Mouse (Mus musculus) heart, embryonic 13.5 days (tissue): ENCODE results near the gene Tulp1. TPM values are rescaled to one million over a fixed set of nuclear protein-coding genes. Genes with fewer than 3 reads are reported as not detected.
A peak's percentile ranks its signal among the peaks of the same experiment; 100 is the strongest.
"Not testable (repeated sequence)": the region's sequence is repeated elsewhere in the genome, so short reads cannot be mapped to it uniquely, and the experiment has no call there.

Experiments
- ATAC-seq: fragments of 200-750 bp; cut with Nextera tagmentation; 2 replicates; pipeline ENCODE4 v1.8.0; 2017; ENCODE audit warnings: moderate TSS enrichment; ENCODE audit not compliant: insufficient number of reproducible peaks, low FRiP score, low TSS enrichment; ENCODE audit errors: extremely low read depth
- H3K27ac ChIP-seq: fragments of 300-500 bp; sonication (generic); replicated peaks from 2 replicates; pipeline ENCODE4 v1.5.1; 2015; ENCODE audit warnings: moderate library complexity, mild to moderate bottlenecking, inconsistent platforms
- H3K27me3 ChIP-seq: fragments of 300-500 bp; sonication (generic); replicated peaks from 2 replicates; pipeline ENCODE4 v1.6.1; 2015; ENCODE audit warnings: mild to moderate bottlenecking, inconsistent platforms
- H3K36me3 ChIP-seq: fragments of 300-500 bp; sonication (generic); 2 replicates; pipeline ENCODE4 v1.6.1; 2015; ENCODE audit warnings: mild to moderate bottlenecking, inconsistent platforms
- H3K4me1 ChIP-seq: fragments of 300-500 bp; sonication (generic); 2 replicates; pipeline ENCODE4 v1.6.1; 2015; ENCODE audit warnings: inconsistent platforms
- H3K4me2 ChIP-seq: fragments of 300-500 bp; sonication (generic); 2 replicates; pipeline ENCODE4 v1.6.1; 2015; ENCODE audit warnings: inconsistent platforms, mild to moderate bottlenecking, moderate library complexity
- H3K4me3 ChIP-seq: fragments of 300-500 bp; sonication (generic); 2 replicates; pipeline ENCODE4 v1.5.1; 2015; ENCODE audit warnings: moderate library complexity, mild to moderate bottlenecking, inconsistent platforms
- H3K9ac ChIP-seq: fragments of 300-500 bp; sonication (generic); 2 replicates; pipeline ENCODE4 v1.6.1; 2015; ENCODE audit warnings: inconsistent platforms, mild to moderate bottlenecking, moderate library complexity
- H3K9me3 ChIP-seq: fragments of 300-500 bp; sonication (generic); 2 replicates; pipeline ENCODE4 v1.6.1; 2016; ENCODE audit warnings: inconsistent platforms
- WGBS: fragments of 180-500 bp; shearing (Covaris S2); methylation state at CpG from one replicate; pipeline ENCODE4 v1.1.7; 2015; ENCODE audit warnings: mixed read lengths; 5-methylcytosine and 5-hydroxymethylcytosine counted together
- polyA plus RNA-seq: library from polyadenylated mRNA; unstranded; fragments of >200 nt; fragmentation: Nextera tagmentation; extraction: Ambion mirVana; gene quantifications from 2 replicates; pipeline ENCODE4 v1.2.1, GENCODE M21; 2015

The Tulp1 gene
- polyA plus RNA-seq, 1 experiment from 2014 or later, result 4.1 TPM

DNA sequence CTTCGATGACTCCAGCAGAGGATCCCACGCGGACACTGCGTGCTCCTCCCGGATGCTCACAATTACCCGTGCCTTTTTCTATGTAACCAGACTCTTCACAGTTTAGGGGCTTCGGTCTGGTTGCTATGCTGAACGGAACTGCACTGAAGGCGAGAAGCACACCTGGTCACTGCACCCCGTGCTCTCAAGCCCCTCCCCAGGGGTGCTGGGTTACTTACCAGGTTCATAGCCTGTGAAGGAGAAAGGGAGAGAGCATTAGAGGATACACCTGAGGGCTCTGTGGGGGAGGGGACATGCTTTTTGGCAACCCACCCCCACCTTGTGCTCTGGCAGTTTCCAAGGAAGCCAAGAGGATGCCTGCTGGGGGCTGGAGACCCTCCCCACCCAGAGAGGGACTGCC lies 29.8 kb downstream of the Tulp1 start:
- no peak for ATAC-seq
- peaks cover 46% of the 10 kb centered on the region for H3K4me1 ChIP-seq
- H3K4me3 ChIP-seq, result no peak overlapping the region
- H3K27ac ChIP-seq, result 0 out of 2 replicates have a peak overlapping the region, but pooled peaks have one; percentile 8
- 73% methylated on average over 10 of the region's 10 CpGs for WGBS
- no peaks in the 10 kb centered on the region for H3K27me3 ChIP-seq
- H3K4me2 ChIP-seq, result no peak overlapping the region
- no peaks in the 10 kb centered on the region for H3K9me3 ChIP-seq
- H3K9ac ChIP-seq, result no peak overlapping the region
- H3K36me3 ChIP-seq, result peaks cover 93% of the 10 kb centered on the region

DNA sequence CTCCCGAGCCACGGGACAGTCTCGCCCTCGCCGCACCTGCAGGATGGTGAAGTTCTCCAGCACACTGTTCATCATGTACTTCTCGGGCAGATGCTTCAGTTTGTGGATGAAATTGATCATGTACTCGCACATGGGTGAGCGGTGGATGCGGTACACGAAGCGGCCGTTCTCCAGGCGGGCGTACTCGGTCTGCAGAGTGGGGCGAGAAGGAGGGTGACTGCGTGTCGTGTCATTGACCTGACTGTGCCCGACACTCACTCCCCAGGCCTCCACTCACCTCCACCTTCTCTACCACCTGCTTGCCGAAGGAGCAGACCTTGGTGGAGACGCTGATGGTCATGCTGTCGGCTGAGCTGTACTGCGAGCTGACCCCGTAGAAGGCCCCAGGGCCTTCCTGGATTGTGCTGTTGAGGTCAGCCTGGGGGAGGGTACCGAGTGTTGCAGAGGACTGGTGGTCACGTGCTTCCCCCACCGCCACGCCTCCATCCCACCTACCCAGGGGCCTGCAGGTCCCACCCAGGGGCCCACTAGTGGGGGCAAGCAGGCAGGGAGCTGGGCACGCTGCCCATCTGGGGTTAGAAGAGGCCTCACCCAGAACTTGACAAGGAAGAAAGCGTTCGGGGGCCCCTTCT lies 32.0 kb downstream of the Tulp1 start:
- peak overlapping the region; percentile 8 for H3K4me2 ChIP-seq
- 51% methylated on average over 31 of the region's 31 CpGs for WGBS
- 0 out of 2 replicates have a peak, but pooled peaks have one; percentile 6 for ATAC-seq

DNA sequence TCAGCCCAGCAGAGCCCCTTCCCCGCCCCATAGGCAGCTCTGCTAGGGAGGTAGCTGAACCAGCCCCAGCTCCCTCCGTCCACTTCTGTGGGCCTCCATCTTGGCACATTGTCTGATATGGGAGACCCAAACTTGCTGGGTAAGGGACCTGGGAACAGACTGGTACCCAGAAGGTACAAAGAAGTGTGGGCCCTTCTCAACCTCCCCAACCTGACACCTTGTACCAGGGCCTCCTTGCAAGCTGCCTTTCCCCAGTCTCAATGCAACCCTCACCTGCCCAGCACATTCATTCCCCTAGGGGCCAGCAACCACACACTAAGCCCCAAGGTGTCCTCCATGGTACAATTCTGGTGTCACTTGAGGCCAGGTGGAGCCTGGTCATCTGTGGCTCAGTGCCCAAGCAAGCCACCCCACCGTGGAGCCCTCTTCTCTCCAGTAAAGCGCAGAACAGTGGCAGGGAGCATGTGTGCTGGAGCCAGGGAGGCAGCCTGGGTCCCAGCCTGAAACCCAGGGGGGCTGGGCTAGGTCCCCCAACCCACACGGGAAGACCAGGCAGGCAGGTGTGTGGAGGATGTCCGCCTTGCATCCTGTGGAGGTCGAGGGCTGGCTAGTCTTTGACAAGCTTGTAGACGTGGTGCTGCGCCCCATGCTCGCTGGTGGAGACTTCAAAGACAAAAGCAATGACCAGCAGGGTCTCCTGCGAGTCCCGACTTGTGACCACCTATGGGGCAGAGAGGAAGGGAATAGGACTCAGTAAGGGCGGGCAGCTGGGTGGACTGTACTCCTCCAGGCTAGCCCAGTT lies 32.7 kb downstream of the Tulp1 start:
- WGBS, result 51% methylated on average over 13 of the region's 13 CpGs
- Histone ChIP-seq H3K36me3 (peaks cover 77% of the 10 kb centered on the region), H3K4me2 (no peak overlapping the region), H3K27ac (peak overlapping the region; percentile 42), H3K27me3 (no peaks in the 10 kb centered on the region), H3K4me1 (peaks cover 59% of the 10 kb centered on the region), H3K9me3 (no peaks in the 10 kb centered on the region), H3K9ac (peak overlapping the region; percentile 69), H3K4me3 (no peak overlapping the region)
- no peak for ATAC-seq

More for the DNA sequence above, 32.0 kb downstream of the Tulp1 start:
- H3K9ac ChIP-seq, result peak overlapping the region; percentile 69
- peaks cover 85% of the 10 kb centered on the region for H3K36me3 ChIP-seq
- no peaks in the 10 kb centered on the region for H3K27me3 ChIP-seq
- H3K4me3 ChIP-seq, result no peak overlapping the region
- H3K4me1 ChIP-seq, result peaks cover 52% of the 10 kb centered on the region
- H3K9me3 ChIP-seq, result no peaks in the 10 kb centered on the region
- peak overlapping the region; percentile 42; the same call in 1 of the 2 replicates for H3K27ac ChIP-seq

DNA sequence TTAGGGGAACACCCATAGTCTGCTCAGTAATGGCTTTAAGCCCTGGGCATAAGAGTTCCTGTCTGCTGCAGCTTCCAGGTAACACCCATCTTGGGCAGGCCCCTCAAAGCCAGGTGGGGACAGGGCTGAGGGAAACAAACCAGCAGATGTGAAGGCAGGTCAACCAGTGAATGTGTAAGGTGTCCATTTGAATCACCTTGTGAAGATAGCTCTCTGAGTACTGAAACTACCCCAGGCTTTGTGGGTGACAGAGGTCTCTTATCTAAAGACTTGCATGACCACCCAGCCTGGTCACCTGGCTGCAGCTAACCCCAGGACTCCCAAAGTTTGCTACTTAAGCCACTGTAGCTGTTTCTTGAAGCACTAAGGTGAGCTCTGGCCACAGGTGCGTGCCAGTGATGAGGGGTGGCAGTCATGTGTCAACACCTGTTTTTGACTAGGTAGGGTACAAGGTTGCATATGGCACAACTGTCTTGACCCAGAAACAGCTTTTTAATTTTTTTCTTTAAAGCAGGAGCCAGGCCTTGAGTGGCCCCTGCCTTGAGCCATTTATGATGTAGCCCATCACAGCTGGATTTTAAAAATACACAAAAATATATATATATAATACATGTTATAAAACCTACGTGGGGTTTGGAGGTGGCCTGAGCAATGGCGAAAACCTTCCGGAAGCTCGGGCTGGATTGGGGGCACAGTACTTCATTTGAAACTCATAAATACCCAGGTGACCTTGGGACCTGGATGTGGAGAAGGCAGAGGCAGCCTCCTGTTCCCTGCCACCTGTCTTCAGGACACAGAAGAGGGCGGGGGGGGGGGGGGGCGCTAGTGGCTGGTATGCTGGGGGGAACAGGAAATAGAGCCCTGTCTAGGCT lies 33.5 kb downstream of the Tulp1 start:
- Histone ChIP-seq H3K36me3 (peaks cover 71% of the 10 kb centered on the region), H3K9me3 (no peaks in the 10 kb centered on the region), H3K4me1 (peaks cover 60% of the 10 kb centered on the region), H3K4me3 (no peak overlapping the region), H3K27me3 (no peaks in the 10 kb centered on the region), H3K9ac (no peak overlapping the region), H3K27ac (peak overlapping the region; percentile 42), H3K4me2 (no peak overlapping the region)
- no peak for ATAC-seq
- 42% methylated on average over 7 of the region's 7 CpGs for WGBS

DNA sequence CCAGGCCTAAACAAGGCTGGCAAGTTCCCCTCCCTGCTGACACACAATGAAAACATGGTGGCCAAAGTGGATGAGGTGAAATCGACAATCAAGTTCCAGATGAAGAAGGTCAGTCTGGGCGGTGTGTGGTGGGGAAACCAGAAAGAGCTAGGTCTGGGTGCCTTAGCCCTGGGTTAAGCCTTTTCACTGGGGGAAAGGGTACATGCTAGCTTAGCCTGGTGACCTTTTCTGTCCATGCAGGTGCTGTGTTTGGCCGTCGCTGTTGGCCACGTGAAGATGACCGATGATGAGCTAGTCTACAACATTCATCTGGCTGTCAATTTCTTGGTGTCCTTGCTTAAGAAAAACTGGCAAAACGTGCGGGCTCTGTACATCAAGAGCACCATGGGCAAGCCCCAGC lies 34.4 kb downstream of the Tulp1 start:
- not testable (repeated sequence) for H3K27me3 ChIP-seq, H3K27ac ChIP-seq, ATAC-seq, H3K9ac ChIP-seq, H3K9me3 ChIP-seq
- peaks cover 60% of the 10 kb centered on the region for H3K4me1 ChIP-seq
- peak overlapping the region; percentile 91 for H3K4me2 ChIP-seq
- H3K4me3 ChIP-seq, result 0 out of 2 replicates have a peak overlapping the region, but pooled peaks have one; percentile 11
- peaks cover 71% of the 10 kb centered on the region for H3K36me3 ChIP-seq
- 52% methylated on average over 8 of the region's 8 CpGs for WGBS

DNA sequence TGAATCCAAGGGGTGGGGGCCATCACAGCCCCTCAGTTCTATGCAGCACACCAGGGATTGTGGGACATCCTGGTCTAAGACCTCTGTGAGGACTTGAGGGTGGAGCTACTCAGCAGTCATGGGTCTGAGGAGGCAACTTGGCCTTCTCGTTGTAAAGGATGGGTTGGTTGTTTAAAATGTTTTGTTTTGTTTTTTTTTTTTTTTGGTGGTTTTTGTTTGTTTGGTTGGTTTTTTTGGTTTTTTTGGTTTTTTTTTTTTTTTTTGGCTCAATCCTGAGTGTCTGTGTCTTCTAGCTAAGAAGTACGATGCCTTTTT lies 34.8 kb downstream of the Tulp1 start:
- 54% methylated on average over 2 of the region's 2 CpGs for WGBS
- peak overlapping the region; percentile 55; the same call in 1 of the 2 replicates for H3K27ac ChIP-seq

DNA sequence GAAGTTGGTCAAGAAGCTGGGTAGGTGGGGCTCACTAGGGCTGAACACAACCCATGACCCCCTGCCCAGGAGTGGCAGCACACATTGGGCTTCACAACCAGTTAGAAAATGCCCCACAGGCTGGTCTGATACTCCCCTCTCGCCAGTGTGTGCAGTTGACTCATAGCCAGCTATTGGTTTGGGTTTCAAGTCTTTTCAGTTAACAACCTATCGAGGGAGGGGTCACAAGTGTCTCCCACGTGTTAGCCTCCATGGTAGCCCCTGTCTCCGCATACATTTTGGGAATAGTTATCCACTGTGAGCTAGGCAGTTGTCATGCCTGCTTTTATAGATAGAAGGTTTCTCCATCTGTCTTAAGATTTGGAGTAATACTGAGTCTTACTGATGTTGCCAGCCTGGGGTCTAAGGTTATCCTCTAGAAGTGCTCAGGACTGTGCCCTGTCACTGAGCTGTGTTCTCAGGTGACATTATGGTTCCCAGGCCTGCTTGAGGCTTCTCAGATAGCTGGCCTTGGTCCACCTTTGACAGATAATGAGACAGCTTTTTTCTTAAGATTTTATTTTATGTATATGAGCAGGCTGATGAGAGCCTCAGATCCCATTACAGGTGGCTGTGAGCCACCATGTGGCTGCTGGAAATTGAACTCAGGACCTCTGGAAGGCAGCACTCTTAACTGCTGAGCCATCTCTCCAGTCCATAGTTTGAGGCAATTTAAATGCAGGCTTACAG lies 35.4 kb downstream of the Tulp1 start:
- no peaks in the 10 kb centered on the region for H3K9me3 ChIP-seq
- H3K27me3 ChIP-seq, result no peaks in the 10 kb centered on the region
- peaks cover 71% of the 10 kb centered on the region for H3K36me3 ChIP-seq
- peak overlapping the region; percentile 91 for H3K4me2 ChIP-seq
- H3K9ac ChIP-seq, result peak overlapping the region; percentile 99
- H3K4me3 ChIP-seq, result peak overlapping the region; percentile 95
- WGBS, result 8% methylated on average over 4 of the region's 4 CpGs
- no peak for ATAC-seq
- peaks cover 60% of the 10 kb centered on the region for H3K4me1 ChIP-seq
- H3K27ac ChIP-seq, result peak overlapping the region; percentile 94

More for the DNA sequence above, 34.8 kb downstream of the Tulp1 start:
- H3K4me2 ChIP-seq, result peak overlapping the region; percentile 91
- peaks cover 60% of the 10 kb centered on the region for H3K4me1 ChIP-seq
- H3K9me3 ChIP-seq, result no peaks in the 10 kb centered on the region
- peak overlapping the region; percentile 99 for H3K9ac ChIP-seq
- ATAC-seq, result no peak
- peaks cover 71% of the 10 kb centered on the region for H3K36me3 ChIP-seq
- peak overlapping the region; percentile 95 for H3K4me3 ChIP-seq
- no peaks in the 10 kb centered on the region for H3K27me3 ChIP-seq

DNA sequence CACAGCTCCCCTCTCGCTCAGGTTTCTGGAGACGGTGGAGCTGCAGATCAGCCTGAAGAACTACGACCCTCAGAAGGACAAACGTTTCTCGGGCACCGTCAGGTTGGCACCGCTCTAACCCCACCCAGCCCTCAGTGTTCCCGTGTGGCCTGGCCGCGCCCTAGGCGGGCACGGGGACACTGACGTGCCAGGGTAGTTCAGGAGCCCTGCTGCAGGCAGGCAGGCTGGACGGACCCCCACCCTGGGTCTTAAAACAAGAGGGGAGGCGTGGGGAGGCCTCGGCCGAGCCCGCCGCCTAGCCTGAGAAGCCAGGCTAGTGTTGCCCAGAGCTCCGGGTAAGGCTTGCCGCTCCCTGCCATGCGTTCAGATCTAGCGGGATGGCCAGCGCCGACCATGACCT lies 36.1 kb downstream of the Tulp1 start:
- H3K27ac ChIP-seq, result peak overlapping the region; percentile 94
- H3K9me3 ChIP-seq, result no peaks in the 10 kb centered on the region
- H3K4me3 ChIP-seq, result peak overlapping the region; percentile 95
- no peak for ATAC-seq
- no peaks in the 10 kb centered on the region for H3K27me3 ChIP-seq
- peak overlapping the region; percentile 91 for H3K4me2 ChIP-seq
- H3K4me1 ChIP-seq, result peaks cover 54% of the 10 kb centered on the region
- WGBS, result under 1% methylated on average over 25 of the region's 25 CpGs
- peak overlapping the region; percentile 99 for H3K9ac ChIP-seq
- peaks cover 72% of the 10 kb centered on the region for H3K36me3 ChIP-seq

DNA sequence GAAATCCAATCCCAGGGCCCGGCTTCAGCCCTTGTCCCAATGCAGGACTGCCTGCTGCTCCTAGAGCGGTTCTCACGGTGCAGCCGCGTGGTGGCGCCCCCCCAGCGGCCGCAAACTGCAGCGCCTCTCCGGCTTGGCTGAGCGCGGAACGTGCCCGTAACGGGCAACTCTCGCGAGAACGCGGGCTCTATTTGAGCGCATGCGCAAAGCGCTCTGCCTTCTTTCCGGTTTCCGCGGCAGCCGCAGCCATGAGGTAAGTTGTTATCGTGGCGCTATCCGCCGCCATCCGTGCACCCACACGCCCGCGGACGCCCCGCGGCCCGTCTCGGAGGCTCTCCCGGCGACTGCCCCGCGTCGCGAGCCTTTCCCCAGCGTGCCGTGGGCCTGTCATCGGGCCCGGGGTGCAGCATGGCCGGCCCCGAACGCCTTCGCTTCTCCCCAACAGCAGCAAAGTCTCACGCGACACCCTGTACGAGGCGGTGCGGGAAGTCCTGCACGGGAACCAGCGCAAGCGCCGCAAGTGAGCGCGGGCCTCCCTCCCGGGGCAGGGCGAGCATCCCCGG lies 36.6 kb downstream of the Tulp1 start, which contains the start of gene Rpl10a:
Gene Rpl10a, plus strand, starts transcription at position 106 of the 563 bp plus-strand sequence.
- peak within 1 kb of the TSS; percentile 94 for H3K27ac ChIP-seq
- H3K27me3 ChIP-seq, result no peaks in the 10 kb centered on the region
- H3K9ac ChIP-seq, result peak within 1 kb of the TSS; percentile 99
- H3K4me2 ChIP-seq, result peak within 1 kb of the TSS; percentile 91
- WGBS, result under 1% methylated on average over 67 of the region's 67 CpGs
- peaks cover 49% of the 10 kb centered on the region for H3K4me1 ChIP-seq
- peak within 1 kb of the TSS; percentile 95 for H3K4me3 ChIP-seq
- ATAC-seq, result peak; percentile 82
- H3K9me3 ChIP-seq, result no peaks in the 10 kb centered on the region
- H3K36me3 ChIP-seq, result peaks cover 74% of the 10 kb centered on the region

DNA sequence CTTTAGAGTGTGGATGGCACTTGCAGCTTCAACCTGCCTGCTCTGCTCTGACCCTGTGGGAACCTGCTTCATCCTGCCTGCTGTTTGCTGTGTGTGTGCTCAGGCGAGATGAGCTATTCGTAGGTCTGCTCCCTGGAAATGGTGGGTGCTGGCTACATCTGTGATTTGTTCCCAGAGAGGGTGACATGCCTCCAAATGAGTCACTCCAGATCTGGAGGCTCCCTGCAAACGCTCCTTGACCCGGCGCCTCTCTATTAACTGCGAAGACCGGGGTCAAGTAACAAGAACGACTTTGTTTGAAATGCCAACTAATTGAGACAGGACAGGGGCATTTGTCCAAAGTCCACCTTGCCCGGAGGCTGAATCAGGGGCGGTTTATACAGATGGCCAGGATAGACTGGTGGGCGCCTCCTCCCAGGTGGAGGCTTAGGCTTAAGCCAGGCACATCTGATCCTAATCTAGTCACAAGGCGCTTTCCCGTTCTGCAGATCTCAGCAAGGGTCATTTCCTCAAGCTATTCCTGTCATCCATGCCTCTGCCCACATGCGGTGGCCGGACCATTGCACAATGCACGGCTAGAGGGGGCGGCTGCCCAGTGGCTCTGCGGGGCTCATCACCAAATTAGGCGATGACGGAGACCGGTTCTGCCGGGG lies 37.2 kb downstream of the Tulp1 start:
- Histone ChIP-seq H3K27ac (peak overlapping the region; percentile 94), H3K27me3 (no peaks in the 10 kb centered on the region), H3K4me3 (peak overlapping the region; percentile 95), H3K9ac (peak overlapping the region; percentile 81), H3K4me1 (peaks cover 43% of the 10 kb centered on the region), H3K4me2 (peak overlapping the region; percentile 91), H3K9me3 (no peaks in the 10 kb centered on the region), H3K36me3 (peaks cover 72% of the 10 kb centered on the region)
- 12% methylated on average over 22 of the region's 22 CpGs for WGBS
- peak; percentile 3; the same call in 1 of the 2 replicates for ATAC-seq
